Mouse (Mus musculus): Measurements from ENCODE around the gene Mki67.

DNA sequence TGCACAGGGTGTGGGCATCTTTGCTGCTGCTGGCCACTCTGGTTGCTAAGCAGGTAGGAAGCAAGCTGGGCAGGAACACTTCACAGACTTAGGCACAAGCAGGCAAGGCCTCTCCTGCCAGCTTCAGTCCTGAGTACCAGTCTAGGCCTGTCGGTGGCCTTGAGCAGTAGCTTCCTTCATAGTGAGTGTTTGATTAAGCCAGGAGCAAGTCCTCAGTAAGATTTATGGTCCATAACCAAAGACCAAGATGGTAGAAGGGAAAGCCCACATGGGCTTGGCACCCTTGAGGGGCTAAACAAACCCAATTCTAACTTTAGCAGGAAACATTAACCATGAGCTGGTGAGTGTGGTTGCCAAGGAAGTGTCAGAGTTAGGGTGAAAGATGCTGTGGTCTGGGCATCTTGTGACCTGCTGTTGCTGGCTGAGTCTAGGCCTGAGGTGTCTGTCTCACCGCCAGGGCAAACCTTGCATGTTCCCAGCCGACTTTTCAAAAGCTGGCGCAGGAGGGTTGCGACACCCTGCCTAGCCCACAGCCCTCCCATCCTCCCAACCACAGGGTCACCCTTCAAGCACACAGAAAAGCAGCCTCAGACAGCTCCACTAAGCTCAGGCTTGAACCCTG lies 56.7 kb downstream of the Mki67 start:
- TF ChIP-seq POLR2A (IDR thresholded peaks at IDR 0.05; ENCODE audit: control insufficient read depth, low read depth, low read length) (no peak), CTCF (IDR thresholded peaks at IDR 0.05; ENCODE audit: control insufficient read depth, insufficient read depth, insufficient replicate concordance, low read depth, low read length) (no peak)

All from testis, adult 2 months (tissue).